In the genomic region with DNA sequence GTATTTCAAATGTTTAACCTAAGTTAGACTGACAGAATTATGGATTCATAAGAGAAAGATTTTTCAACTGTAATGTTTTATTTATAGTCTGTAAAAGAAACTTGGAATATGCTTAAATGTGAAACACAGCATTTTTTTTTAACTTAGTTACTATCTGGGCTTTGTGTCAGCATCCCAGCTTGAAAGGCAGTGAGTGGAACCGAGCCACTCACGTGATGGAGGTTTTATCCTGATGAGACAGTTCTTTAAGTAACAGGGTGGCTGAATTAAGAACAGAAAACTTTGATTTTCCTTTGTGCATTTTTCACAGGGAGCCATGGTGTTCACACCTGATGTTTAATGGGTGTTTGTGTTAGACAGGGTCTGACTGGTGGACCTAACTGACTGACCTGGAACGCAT, we compare ENCODE assay signal across 20 mouse cellular contexts.
DNase-seq lines count a peak whose midpoint lies in the region; ATAC-seq and TF ChIP-seq lines count a peak whose summit lies in the region.
"Had no signal": no experiment of that assay in that cellular context is flagged by ENCODE, and none has a peak within 500 bp of the region (broad histone marks: within the 10 kb centered on the region; RNA-seq: fewer than 3 reads in every experiment).

No protein-coding gene starts in this region.

- H3K9me3 ChIP-seq in forebrain, postnatal 0 days (ENCODE audit: low read length): no peaks in the 10 kb centered on the region
- no peaks in the 10 kb centered on the region for H3K9me3 ChIP-seq in forebrain, embryonic 12.5 days
- H3K9me3 ChIP-seq: G1E had no signal

- H3K27ac ChIP-seq in forebrain, postnatal 0 days (ENCODE audit: low read depth, low read length): no peak overlapping the region
- no peak overlapping the region for H3K27ac ChIP-seq in forebrain, embryonic 12.5 days

- no peak overlapping the region for H3K4me2 ChIP-seq in forebrain, postnatal 0 days (ENCODE audit: low read depth)
- no peak overlapping the region for H3K4me2 ChIP-seq in forebrain, embryonic 12.5 days

- H3K36me3 ChIP-seq in forebrain, postnatal 0 days (ENCODE audit: insufficient read depth): peaks cover 20% of the 10 kb centered on the region
- peaks cover 56% of the 10 kb centered on the region for H3K36me3 ChIP-seq in forebrain, embryonic 12.5 days (replicated peaks)

- no peaks in the 10 kb centered on the region for H3K27me3 ChIP-seq in forebrain, postnatal 0 days (ENCODE audit: insufficient read depth, low read length)
- H3K27me3 ChIP-seq in forebrain, embryonic 12.5 days: no peaks in the 10 kb centered on the region
- H3K27me3 ChIP-seq: CH12.LX, Patski had no signal

- 75% methylated on average over 3 of the region's 3 CpGs for WGBS in forebrain, postnatal 0 days
- 99% methylated on average over 3 of the region's 3 CpGs for WGBS in forebrain, embryonic 12.5 days

- no peak overlapping the region for H3K9ac ChIP-seq in forebrain, postnatal 0 days
- no peak overlapping the region for H3K9ac ChIP-seq in forebrain, embryonic 12.5 days

- DNase-seq in forebrain, postnatal 0 days: peak; percentile 68
- DNase-seq in heart, adult 11 months: peak; percentile 58
- no peak for DNase-seq in heart, adult 8-10 months (ENCODE audit: low spot score)
- DNase-seq in right cerebral cortex, postnatal 10 days (ENCODE audit: low spot score in 2 of 2): peak; percentile 52 to 68
- DNase-seq in right cerebral cortex, postnatal 14 days: no peak
- peak; percentile 4 for DNase-seq in brain, embryonic 18.5 days (ENCODE audit: low read depth, low spot score)
- DNase-seq in layer of hippocampus, adult 18-20 months (ENCODE audit: low spot score in 2 of 2): no peak
- DNase-seq: adrenal gland, adult 2 months; adrenal gland, adult 8-10 months; adrenal gland, postnatal 10 days; adrenal gland, postnatal 14 days; adrenal gland, postnatal 25 days; adrenal gland, postnatal 36 days; B cell, adult 2 months had no signal

- H3K4me3 ChIP-seq in forebrain, postnatal 0 days (ENCODE audit: low read depth, low read length): no peak overlapping the region
- no peak overlapping the region for H3K4me3 ChIP-seq in forebrain, embryonic 12.5 days (replicated peaks)

- H3K4me1 ChIP-seq in forebrain, postnatal 0 days (ENCODE audit: insufficient read depth): no peaks in the 10 kb centered on the region
- H3K4me1 ChIP-seq in forebrain, embryonic 12.5 days: no peaks in the 10 kb centered on the region

- no peak for TF ChIP-seq CTCF in forebrain, postnatal 0 days (IDR thresholded peaks at IDR 0.05; ENCODE audit: low read depth)

- ATAC-seq in forebrain, postnatal 0 days: peak; percentile 65
- ATAC-seq in forebrain, embryonic 12.5 days (ENCODE audit: low FRiP score): no peak
- ATAC-seq: activated CD4-positive, CD25-positive, alpha-beta regulatory T cell, adult 4 months; CD4-positive, CD25-positive, alpha-beta regulatory T cell, adult 4 months; Patski had no signal

Comparison
In these comparisons a context has a peak if more than half of its experiments do, and no peak if none do; other contexts are left out.
1. DNase-seq: peak in forebrain, postnatal 0 days (single experiment), heart, adult 11 months (single experiment), right cerebral cortex, postnatal 10 days (2 of 2) and brain, embryonic 18.5 days (single experiment); none in heart, adult 8-10 months (single experiment), right cerebral cortex, postnatal 14 days (single experiment) and layer of hippocampus, adult 18-20 months (0 of 2).